Mouse (Mus musculus): ENCODE results near the gene Pih1d1. TPM values are rescaled to one million over a fixed set of nuclear protein-coding genes. Genes with fewer than 3 reads are reported as not detected.

Pih1d1 gene
- total and polyA plus RNA-seq, 3 experiments, result 33.8 to 48.1 (median 36.7) TPM

DNA sequence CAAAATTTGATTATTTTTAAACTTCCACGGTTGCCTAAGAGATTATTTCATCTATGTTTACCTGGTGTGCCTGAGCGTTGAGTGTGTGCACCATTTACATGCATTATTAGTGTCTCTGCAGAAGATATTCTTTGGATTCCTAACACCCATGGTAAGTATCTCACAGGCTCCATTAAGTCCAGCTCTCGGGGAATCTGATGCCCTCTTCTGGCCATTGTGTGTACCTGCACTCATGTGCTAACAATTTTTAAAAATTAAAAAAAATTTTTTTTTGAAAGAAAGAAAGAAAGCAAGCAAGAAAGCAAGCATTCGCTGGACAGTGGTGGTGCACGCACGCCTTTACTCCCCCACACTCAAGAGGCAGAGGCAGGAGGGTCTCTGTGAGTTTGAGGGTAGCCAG lies 54.2 kb downstream of the Pih1d1 start:
- Histone ChIP-seq H3K36me3 (ENCODE audit: control insufficient read depth, insufficient read depth, low read length) (no peaks in the 10 kb centered on the region), H3K79me2 (replicated peaks; ENCODE audit: control insufficient read depth, insufficient read depth, low read length) (no peaks in the 10 kb centered on the region), H3K4me3 (no peak overlapping the region), H3K27ac (no peak overlapping the region), H3K9ac (ENCODE audit: low read depth, low read length) (no peak overlapping the region), H3K27me3 (ENCODE audit: control insufficient read depth, insufficient read depth, low read length) (no peaks in the 10 kb centered on the region), H3K4me1 (ENCODE audit: control insufficient read depth, insufficient read depth, low read length) (peaks cover 1% of the 10 kb centered on the region; the same call in 1 of the 2 replicates)
- intact Hi-C loops (cut with DNase I), result no loop called here
- no peak for DNase-seq
- 80% methylated on average over 6 of the region's 6 CpGs for WGBS
- TF ChIP-seq POLR2A (IDR thresholded peaks at IDR 0.05; ENCODE audit: insufficient read depth, low read depth, low read length), result no peak

Small RNA genes lying within 50 kb of the gene (microRNA-seq; reads per million reads assigned to microRNA genes)
- 2,581 to 5,737 reads per million in 2 experiments for gene Mir150
- 10.0 to 10.1 reads per million in 2 experiments for gene Mir5121
- gene Mir7055, result 0 reads per million in 2 experiments

Other genes starting within 250 kb of the Pih1d1 start
Only the 30 nearest of the 32 such genes appear.
- gene Tsks, start 211.1 kb upstream of the Pih1d1 start, total RNA-seq (2021), result not detected
- gene Tsks, start 211.1 kb upstream of the Pih1d1 start, polyA plus RNA-seq (2012; rRNA removed), result 0.26 and 1.5 TPM in 2 replicates
- gene Cpt1c, start 179.5 kb upstream of the Pih1d1 start, total RNA-seq (2021), result 1 to 10 TPM; 1.5 to 2.1 TPM
- gene Cpt1c, start 179.5 kb upstream of the Pih1d1 start, polyA plus RNA-seq (2012; rRNA removed), result 8.4 and 9.7 TPM in 2 replicates
- 10 to 100 TPM; 85.4 to 98.0 TPM for gene Prmt1, start 167.7 kb upstream of the Pih1d1 start, total RNA-seq (2021)
- 96.7 and 139 TPM in 2 replicates for gene Prmt1, start 167.7 kb upstream of the Pih1d1 start, polyA plus RNA-seq (2012; rRNA removed)
- 10 to 100 TPM; 24.4 to 26.0 TPM for gene Irf3, start 156.7 kb upstream of the Pih1d1 start, total RNA-seq (2021)
- 55.6 and 62.6 TPM in 2 replicates for gene Irf3, start 156.7 kb upstream of the Pih1d1 start, polyA plus RNA-seq (2012; rRNA removed)
- gene Bcl2l12, start 155.6 kb upstream of the Pih1d1 start, total RNA-seq (2021), result 10 to 100 TPM in 1 of 2 experiments, 1 to 10 TPM in 1; 9.5 to 11.5 TPM
- 16.8 and 19.2 TPM in 2 replicates for gene Bcl2l12, start 155.6 kb upstream of the Pih1d1 start, polyA plus RNA-seq (2012; rRNA removed)
- gene Scaf1, start 137.9 kb upstream of the Pih1d1 start, total RNA-seq (2021), result 10 to 100 TPM; 45.5 to 46.6 TPM
- 33.9 and 36.0 TPM in 2 replicates for gene Scaf1, start 137.9 kb upstream of the Pih1d1 start, polyA plus RNA-seq (2012; rRNA removed)
- gene Rras, start 136.3 kb upstream of the Pih1d1 start, total RNA-seq (2021), result 10 to 100 TPM; 40.9 to 44.3 TPM
- gene Rras, start 136.3 kb upstream of the Pih1d1 start, polyA plus RNA-seq (2012; rRNA removed), result 107 and 114 TPM in 2 replicates
- gene Prr12, start 101.4 kb upstream of the Pih1d1 start, total RNA-seq (2021), result 10 to 100 TPM; 22.4 to 23.0 TPM
- 4.9 and 7.1 TPM in 2 replicates for gene Prr12, start 101.4 kb upstream of the Pih1d1 start, polyA plus RNA-seq (2012; rRNA removed)
- 10 to 100 TPM; 27.0 to 29.3 TPM for gene Nosip, start 91.9 kb upstream of the Pih1d1 start, total RNA-seq (2021)
- 41.7 and 43.6 TPM in 2 replicates for gene Nosip, start 91.9 kb upstream of the Pih1d1 start, polyA plus RNA-seq (2012; rRNA removed)
- gene Prrg2, start 91.6 kb upstream of the Pih1d1 start, total RNA-seq (2021), result 1 to 10 TPM; 5.5 to 6.2 TPM
- gene Prrg2, start 91.6 kb upstream of the Pih1d1 start, polyA plus RNA-seq (2012; rRNA removed), result 19.8 and 23.6 TPM in 2 replicates
- gene Rcn3, start 62.1 kb upstream of the Pih1d1 start, total RNA-seq (2021), result 10 to 100 TPM; 24.6 to 27.9 TPM
- 52.2 and 64.5 TPM in 2 replicates for gene Rcn3, start 62.1 kb upstream of the Pih1d1 start, polyA plus RNA-seq (2012; rRNA removed)
- gene Fcgrt, start 50.5 kb upstream of the Pih1d1 start, total RNA-seq (2021), result 10 to 100 TPM; 60.3 to 67.5 TPM
- 82.8 and 100 TPM in 2 replicates for gene Fcgrt, start 50.5 kb upstream of the Pih1d1 start, polyA plus RNA-seq (2012; rRNA removed)
- 100 to 1,000 TPM; 534 to 613 TPM for gene Rps11, start 29.9 kb upstream of the Pih1d1 start, total RNA-seq (2021)
- gene Rps11, start 29.9 kb upstream of the Pih1d1 start, polyA plus RNA-seq (2012; rRNA removed), result 186 and 258 TPM in 2 replicates
- gene Rpl13a, start 25.5 kb upstream of the Pih1d1 start, total RNA-seq (2021), result 100 to 1,000 TPM; 561 to 659 TPM
- 915 and 1,061 TPM in 2 replicates for gene Rpl13a, start 25.5 kb upstream of the Pih1d1 start, polyA plus RNA-seq (2012; rRNA removed)
- under 1 TPM in 1 of 2 experiments, not detected in 1; 0.80 TPM for gene Gm45713, start 18.1 kb upstream of the Pih1d1 start, total RNA-seq (2021)
- gene Gm45713, start 18.1 kb upstream of the Pih1d1 start, polyA plus RNA-seq (2012; rRNA removed), result 4.5 and 4.6 TPM in 2 replicates
- 1 to 10 TPM; 5.5 to 6.4 TPM for gene Flt3l, start 17.9 kb upstream of the Pih1d1 start, total RNA-seq (2021)
- 47.4 and 59.1 TPM in 2 replicates for gene Flt3l, start 17.9 kb upstream of the Pih1d1 start, polyA plus RNA-seq (2012; rRNA removed)
- gene Aldh16a1, start 281 bp downstream of the Pih1d1 start, total RNA-seq (2021), result 10 to 100 TPM; 19.7 to 25.1 TPM
- gene Aldh16a1, start 281 bp downstream of the Pih1d1 start, polyA plus RNA-seq (2012; rRNA removed), result 23.5 and 23.9 TPM in 2 replicates
- gene Slc17a7, start 9.6 kb downstream of the Pih1d1 start, total RNA-seq (2021), result 10 to 100 TPM; 18.3 to 24.3 TPM
- 29.1 and 36.8 TPM in 2 replicates for gene Slc17a7, start 9.6 kb downstream of the Pih1d1 start, polyA plus RNA-seq (2012; rRNA removed)
- not detected for gene Gfy, start 25.3 kb downstream of the Pih1d1 start, total RNA-seq (2021)
- not detected in 2 replicates for gene Gfy, start 25.3 kb downstream of the Pih1d1 start, polyA plus RNA-seq (2012; rRNA removed)
- not detected for gene Pth2, start 26.7 kb downstream of the Pih1d1 start, total RNA-seq (2021)
- gene Pth2, start 26.7 kb downstream of the Pih1d1 start, polyA plus RNA-seq (2012; rRNA removed), result not detected in 2 replicates
- not detected for gene Ccdc155, start 50.6 kb downstream of the Pih1d1 start, total RNA-seq (2021)
- 0.06 and 0.12 TPM in 2 replicates for gene Ccdc155, start 50.6 kb downstream of the Pih1d1 start, polyA plus RNA-seq (2012; rRNA removed)
- not detected for gene Dkkl1, start 57.8 kb downstream of the Pih1d1 start, total RNA-seq (2021)
- gene Dkkl1, start 57.8 kb downstream of the Pih1d1 start, polyA plus RNA-seq (2012; rRNA removed), result 0.37 and 0.73 TPM in 2 replicates
- 10 to 100 TPM in 1 of 2 experiments, 1 to 10 TPM in 1; 6.2 to 10.8 TPM for gene Tead2, start 61.5 kb downstream of the Pih1d1 start, total RNA-seq (2021)
- 13.1 and 14.0 TPM in 2 replicates for gene Tead2, start 61.5 kb downstream of the Pih1d1 start, polyA plus RNA-seq (2012; rRNA removed)
- 1 to 10 TPM; 3.1 to 4.3 TPM for gene Cd37, start 84.8 kb downstream of the Pih1d1 start, total RNA-seq (2021)
- gene Cd37, start 84.8 kb downstream of the Pih1d1 start, polyA plus RNA-seq (2012; rRNA removed), result 10.0 and 21.2 TPM in 2 replicates
- gene Slc6a16, start 86.8 kb downstream of the Pih1d1 start, total RNA-seq (2021), result not detected
- gene Slc6a16, start 86.8 kb downstream of the Pih1d1 start, polyA plus RNA-seq (2012; rRNA removed), result 0.15 TPM in 1 of 2 replicates, not detected in the other
- gene Slc6a21, start 123.2 kb downstream of the Pih1d1 start, total RNA-seq (2021), result not detected
- gene Slc6a21, start 123.2 kb downstream of the Pih1d1 start, polyA plus RNA-seq (2012; rRNA removed), result 0.38 and 0.55 TPM in 2 replicates
- 10 to 100 TPM; 21.0 to 21.4 TPM for gene Trpm4, start 179.5 kb downstream of the Pih1d1 start, total RNA-seq (2021)
- gene Trpm4, start 179.5 kb downstream of the Pih1d1 start, polyA plus RNA-seq (2012; rRNA removed), result 38.7 and 40.9 TPM in 2 replicates
- 1,000 to 10,000 TPM in 1 of 2 experiments, 100 to 1,000 TPM in 1; 863 to 1,007 TPM for gene Hrc, start 181.0 kb downstream of the Pih1d1 start, total RNA-seq (2021)
- gene Hrc, start 181.0 kb downstream of the Pih1d1 start, polyA plus RNA-seq (2012; rRNA removed), result 383 and 578 TPM in 2 replicates
- under 1 TPM; 0.11 to 0.26 TPM for gene Ppfia3, start 212.7 kb downstream of the Pih1d1 start, total RNA-seq (2021)
- gene Ppfia3, start 212.7 kb downstream of the Pih1d1 start, polyA plus RNA-seq (2012; rRNA removed), result 0.09 and 0.14 TPM in 2 replicates
- 1 to 10 TPM; 1.0 to 1.6 TPM for gene Lin7b, start 216.3 kb downstream of the Pih1d1 start, total RNA-seq (2021)
- gene Lin7b, start 216.3 kb downstream of the Pih1d1 start, polyA plus RNA-seq (2012; rRNA removed), result 2.3 and 3.4 TPM in 2 replicates

Measured in heart, adult 2 months (tissue).